Mouse (Mus musculus): ENCODE results near the gene Slc2a4. TPM values are rescaled to one million over a fixed set of nuclear protein-coding genes. Genes with fewer than 3 reads are reported as not detected.
A peak's percentile ranks its signal among the peaks of the same experiment; 100 is the strongest.

The Slc2a4 gene
- polyA plus RNA-seq, 1 experiment from 2014 or later: 3.1 TPM

- peak within 1 kb of the TSS; percentile 54 for H3K4me3 ChIP-seq (ENCODE audit: low read depth, low read length)
- H3K4me1 ChIP-seq (ENCODE audit: control insufficient read depth, insufficient read depth, low read length): peaks cover 19% of the 10 kb centered on the region
- WGBS: under 1% methylated on average over 40 of the region's 40 CpGs
- H3K9ac ChIP-seq (ENCODE audit: low read depth, low read length): peak within 1 kb of the TSS; percentile 72
- ATAC-seq: peak; percentile 70
- no peaks in the 10 kb centered on the region for H3K27me3 ChIP-seq (ENCODE audit: control insufficient read depth, insufficient read depth, low read depth, low read length)
- H3K36me3 ChIP-seq (ENCODE audit: control insufficient read depth, insufficient read depth, low read length): peaks cover 29% of the 10 kb centered on the region
- H3K4me2 ChIP-seq (ENCODE audit: low read length): peak within 1 kb of the TSS; percentile 60
- no peaks in the 10 kb centered on the region for H3K9me3 ChIP-seq (replicated peaks; ENCODE audit: control insufficient read depth, low read length, poor library complexity, severe bottlenecking)
- peak within 1 kb of the TSS; percentile 83 for H3K27ac ChIP-seq (ENCODE audit: low read length)
Measured at GRCm38 (mm10) chr11:69990850-69991691, 43.1 kb upstream of the Slc2a4 start, which contains the start of gene Gabarap. Gene Gabarap (plus strand): TSS chr11:69991143.

- Histone ChIP-seq H3K4me1 (ENCODE audit: control insufficient read depth, insufficient read depth, low read length) (peaks cover 19% of the 10 kb centered on the region), H3K9me3 (replicated peaks; ENCODE audit: control insufficient read depth, low read length, poor library complexity, severe bottlenecking) (no peaks in the 10 kb centered on the region), H3K36me3 (ENCODE audit: control insufficient read depth, insufficient read depth, low read length) (peaks cover 33% of the 10 kb centered on the region), H3K4me2 (ENCODE audit: low read length) (no peak overlapping the region), H3K27ac (ENCODE audit: low read length) (no peak overlapping the region), H3K27me3 (ENCODE audit: control insufficient read depth, insufficient read depth, low read depth, low read length) (no peaks in the 10 kb centered on the region), H3K9ac (ENCODE audit: low read depth, low read length) (no peak overlapping the region), H3K4me3 (ENCODE audit: low read depth, low read length) (no peak overlapping the region)
- ATAC-seq: no peak
- WGBS: 87% methylated on average over 8 of the region's 8 CpGs
Measured at GRCm38 (mm10) chr11:69989949-69990348, 42.0 kb upstream of the Slc2a4 start.

- Histone ChIP-seq H3K9me3 (replicated peaks; ENCODE audit: control insufficient read depth, low read length, poor library complexity, severe bottlenecking) (no peaks in the 10 kb centered on the region), H3K36me3 (ENCODE audit: control insufficient read depth, insufficient read depth, low read length) (peaks cover 34% of the 10 kb centered on the region), H3K9ac (ENCODE audit: low read depth, low read length) (no peak overlapping the region), H3K27me3 (ENCODE audit: control insufficient read depth, insufficient read depth, low read depth, low read length) (no peaks in the 10 kb centered on the region), H3K4me1 (ENCODE audit: control insufficient read depth, insufficient read depth, low read length) (peaks cover 18% of the 10 kb centered on the region), H3K4me2 (ENCODE audit: low read length) (no peak overlapping the region), H3K4me3 (ENCODE audit: low read depth, low read length) (no peak overlapping the region), H3K27ac (ENCODE audit: low read length) (no peak overlapping the region)
- WGBS: 90% methylated on average over 8 of the region's 8 CpGs
- ATAC-seq: no peak
Measured at GRCm38 (mm10) chr11:69984431-69984830, 36.4 kb upstream of the Slc2a4 start.

GRCm38 (mm10) chr11:69983377-69983776, 35.4 kb upstream of the Slc2a4 start:
- Histone ChIP-seq H3K9ac (ENCODE audit: low read depth, low read length) (peak overlapping the region; percentile 99; the same call in 1 of the 2 replicates), H3K4me1 (ENCODE audit: control insufficient read depth, insufficient read depth, low read length) (peaks cover 26% of the 10 kb centered on the region), H3K4me2 (ENCODE audit: low read length) (peak overlapping the region; percentile 66; the same call in 1 of the 2 replicates), H3K9me3 (replicated peaks; ENCODE audit: control insufficient read depth, low read length, poor library complexity, severe bottlenecking) (no peaks in the 10 kb centered on the region), H3K27ac (ENCODE audit: low read length) (no peak overlapping the region), H3K4me3 (ENCODE audit: low read depth, low read length) (no peak overlapping the region), H3K27me3 (ENCODE audit: control insufficient read depth, insufficient read depth, low read depth, low read length) (no peaks in the 10 kb centered on the region), H3K36me3 (ENCODE audit: control insufficient read depth, insufficient read depth, low read length) (peaks cover 24% of the 10 kb centered on the region)
- 86% methylated on average over 4 of the region's 4 CpGs for WGBS
- ATAC-seq: no peak

GRCm38 (mm10) chr11:69982877-69983276, 34.9 kb upstream of the Slc2a4 start:
- H3K9ac ChIP-seq (ENCODE audit: low read depth, low read length): peak overlapping the region; percentile 99
- ATAC-seq: no peak
- no peaks in the 10 kb centered on the region for H3K9me3 ChIP-seq (replicated peaks; ENCODE audit: control insufficient read depth, low read length, poor library complexity, severe bottlenecking)
- H3K4me2 ChIP-seq (ENCODE audit: low read length): peak overlapping the region; percentile 66
- H3K27me3 ChIP-seq (ENCODE audit: control insufficient read depth, insufficient read depth, low read depth, low read length): no peaks in the 10 kb centered on the region
- H3K27ac ChIP-seq (ENCODE audit: low read length): no peak overlapping the region
- 20% methylated on average over 5 of the region's 5 CpGs for WGBS
- peaks cover 21% of the 10 kb centered on the region for H3K36me3 ChIP-seq (ENCODE audit: control insufficient read depth, insufficient read depth, low read length)
- no peak overlapping the region for H3K4me3 ChIP-seq (ENCODE audit: low read depth, low read length)
- H3K4me1 ChIP-seq (ENCODE audit: control insufficient read depth, insufficient read depth, low read length): peaks cover 26% of the 10 kb centered on the region

- H3K4me2 ChIP-seq (ENCODE audit: low read length): peak within 1 kb of the TSS; percentile 66
- 65% methylated on average over 8 of the region's 8 CpGs for WGBS
- no peaks in the 10 kb centered on the region for H3K9me3 ChIP-seq (replicated peaks; ENCODE audit: control insufficient read depth, low read length, poor library complexity, severe bottlenecking)
- H3K27ac ChIP-seq (ENCODE audit: low read length): peak within 1 kb of the TSS; percentile 98
- H3K9ac ChIP-seq (ENCODE audit: low read depth, low read length): peak within 1 kb of the TSS; percentile 99
- no peak for ATAC-seq
- peaks cover 19% of the 10 kb centered on the region for H3K36me3 ChIP-seq (ENCODE audit: control insufficient read depth, insufficient read depth, low read length)
- no peaks in the 10 kb centered on the region for H3K27me3 ChIP-seq (ENCODE audit: control insufficient read depth, insufficient read depth, low read depth, low read length)
- peaks cover 26% of the 10 kb centered on the region for H3K4me1 ChIP-seq (ENCODE audit: control insufficient read depth, insufficient read depth, low read length)
- H3K4me3 ChIP-seq (ENCODE audit: low read depth, low read length): peak within 1 kb of the TSS; percentile 98
Measured at GRCm38 (mm10) chr11:69982225-69982624, 34.2 kb upstream of the Slc2a4 start, which contains the start of gene Elp5. Gene Elp5 (minus strand): TSS chr11:69982517.

GRCm38 (mm10) chr11:69981141-69981762, 33.3 kb upstream of the Slc2a4 start, which contains the start of gene Ctdnep1:
Gene Ctdnep1 (plus strand): TSS chr11:69981156.
- Histone ChIP-seq H3K4me3 (ENCODE audit: low read depth, low read length) (peak within 1 kb of the TSS; percentile 98), H3K4me1 (ENCODE audit: control insufficient read depth, insufficient read depth, low read length) (peaks cover 26% of the 10 kb centered on the region), H3K27ac (ENCODE audit: low read length) (peak within 1 kb of the TSS; percentile 98), H3K36me3 (ENCODE audit: control insufficient read depth, insufficient read depth, low read length) (peaks cover 16% of the 10 kb centered on the region), H3K27me3 (ENCODE audit: control insufficient read depth, insufficient read depth, low read depth, low read length) (no peaks in the 10 kb centered on the region), H3K9me3 (replicated peaks; ENCODE audit: control insufficient read depth, low read length, poor library complexity, severe bottlenecking) (no peaks in the 10 kb centered on the region), H3K9ac (ENCODE audit: low read depth, low read length) (peak within 1 kb of the TSS; percentile 99), H3K4me2 (ENCODE audit: low read length) (peak within 1 kb of the TSS; percentile 92)
- WGBS: under 1% methylated on average over 40 of the region's 43 CpGs
- ATAC-seq: peak; percentile 43; the same call in 1 of the 2 replicates

- peak overlapping the region; percentile 98 for H3K27ac ChIP-seq (ENCODE audit: low read length)
- H3K4me3 ChIP-seq (ENCODE audit: low read depth, low read length): peak overlapping the region; percentile 98
- peak overlapping the region; percentile 92 for H3K4me2 ChIP-seq (ENCODE audit: low read length)
- peak overlapping the region; percentile 99 for H3K9ac ChIP-seq (ENCODE audit: low read depth, low read length)
- WGBS: under 1% methylated on average over 43 of the region's 60 CpGs
- ATAC-seq: peak; percentile 92
- no peaks in the 10 kb centered on the region for H3K9me3 ChIP-seq (replicated peaks; ENCODE audit: control insufficient read depth, low read length, poor library complexity, severe bottlenecking)
- no peaks in the 10 kb centered on the region for H3K27me3 ChIP-seq (ENCODE audit: control insufficient read depth, insufficient read depth, low read depth, low read length)
- H3K36me3 ChIP-seq (ENCODE audit: control insufficient read depth, insufficient read depth, low read length): peaks cover 18% of the 10 kb centered on the region
- H3K4me1 ChIP-seq (ENCODE audit: control insufficient read depth, insufficient read depth, low read length): peaks cover 26% of the 10 kb centered on the region
Measured at GRCm38 (mm10) chr11:69980196-69981140, 32.5 kb upstream of the Slc2a4 start.
